Mouse (Mus musculus): ENCODE measurements at regions not wholly inside any gene's neighbourhood (a gene's known extent, or its start where the extent isn't known, plus 50 kb on each side); places are given as distances from the start of the nearest gene placed in this dataset.
A peak's percentile ranks its signal among the peaks of the same experiment; 100 is the strongest.

DNA sequence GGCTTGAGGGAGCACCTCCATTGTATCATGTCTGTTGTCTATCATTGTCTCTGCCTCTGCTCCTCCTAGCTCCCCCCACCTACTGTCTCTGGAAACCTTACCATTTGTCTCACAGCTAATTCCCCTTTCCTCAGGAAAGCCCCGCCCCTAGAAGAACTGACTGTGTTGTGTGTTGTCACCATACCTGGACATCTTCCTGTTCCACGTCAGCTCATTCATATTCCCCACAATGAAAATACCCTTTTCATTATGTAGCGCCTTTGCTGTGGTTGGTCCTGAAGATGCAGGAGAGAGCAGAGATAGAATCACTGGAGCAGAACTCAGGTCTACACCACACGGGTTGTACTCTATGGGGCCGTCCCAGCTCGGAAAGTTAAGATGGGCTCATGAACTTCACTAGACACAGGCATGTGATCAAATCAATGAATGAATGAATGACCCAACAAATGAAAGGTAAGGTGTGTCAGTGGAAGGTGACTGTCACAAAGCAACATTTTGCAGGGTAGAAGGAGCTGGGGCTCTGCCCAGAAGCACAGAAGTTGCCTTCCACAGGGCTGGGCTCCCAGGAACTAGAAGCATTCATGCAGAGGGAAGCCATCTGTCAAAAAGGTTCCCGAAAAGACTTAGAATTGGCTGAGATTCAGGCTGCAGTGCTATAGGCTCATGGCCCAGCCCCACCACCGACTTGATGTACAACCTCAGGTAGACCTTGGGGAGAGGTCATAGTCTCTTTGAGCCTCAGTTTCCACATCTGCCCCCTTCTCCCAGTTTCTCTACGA, 384.8 kb upstream of the Zmiz1 start:
- no peak for TF ChIP-seq CTCF (IDR thresholded peaks at IDR 0.05; ENCODE audit: borderline replicate concordance, extremely low read depth, insufficient read depth, insufficient read length)
- no peak for TF ChIP-seq POLR2A (IDR thresholded peaks at IDR 0.05; ENCODE audit: borderline replicate concordance, extremely low read depth, insufficient read depth, insufficient read length, poor library complexity, severe bottlenecking)
- DNase-seq (ENCODE audit: low read depth) = peak; percentile 81

- TF ChIP-seq CTCF (IDR thresholded peaks at IDR 0.05; ENCODE audit: borderline replicate concordance, extremely low read depth, insufficient read depth, insufficient read length) = no peak
- TF ChIP-seq POLR2A (IDR thresholded peaks at IDR 0.05; ENCODE audit: borderline replicate concordance, extremely low read depth, insufficient read depth, insufficient read length, poor library complexity, severe bottlenecking) = no peak
Measured at GRCm38 (mm10) chr14:25074891-25075290, 384.1 kb upstream of the Zmiz1 start.

GRCm38 (mm10) chr14:25080431-25080830, 378.6 kb upstream of the Zmiz1 start:
- no peak for TF ChIP-seq CTCF (IDR thresholded peaks at IDR 0.05; ENCODE audit: borderline replicate concordance, extremely low read depth, insufficient read depth, insufficient read length)
- no peak for TF ChIP-seq POLR2A (IDR thresholded peaks at IDR 0.05; ENCODE audit: borderline replicate concordance, extremely low read depth, insufficient read depth, insufficient read length, poor library complexity, severe bottlenecking)
- no peak for DNase-seq (ENCODE audit: low read depth)

More at GRCm38 (mm10) chr14:25074891-25075290, 384.1 kb upstream of the Zmiz1 start:
- no peak for DNase-seq (ENCODE audit: low read depth)

- no peak for DNase-seq (ENCODE audit: low read depth)
- TF ChIP-seq POLR2A (IDR thresholded peaks at IDR 0.05; ENCODE audit: borderline replicate concordance, extremely low read depth, insufficient read depth, insufficient read length, poor library complexity, severe bottlenecking) = no peak
- TF ChIP-seq CTCF (IDR thresholded peaks at IDR 0.05; ENCODE audit: borderline replicate concordance, extremely low read depth, insufficient read depth, insufficient read length) = no peak
Measured at GRCm38 (mm10) chr14:25083847-25084246, 375.1 kb upstream of the Zmiz1 start.

GRCm38 (mm10) chr14:25096786-25097185, 362.2 kb upstream of the Zmiz1 start:
- TF ChIP-seq POLR2A (IDR thresholded peaks at IDR 0.05; ENCODE audit: borderline replicate concordance, extremely low read depth, insufficient read depth, insufficient read length, poor library complexity, severe bottlenecking) = no peak
- TF ChIP-seq CTCF (IDR thresholded peaks at IDR 0.05; ENCODE audit: borderline replicate concordance, extremely low read depth, insufficient read depth, insufficient read length) = no peak
- DNase-seq (ENCODE audit: low read depth) = no peak

GRCm38 (mm10) chr14:25105391-25105790, 353.6 kb upstream of the Zmiz1 start:
- no peak for DNase-seq (ENCODE audit: low read depth)
- TF ChIP-seq CTCF (IDR thresholded peaks at IDR 0.05; ENCODE audit: borderline replicate concordance, extremely low read depth, insufficient read depth, insufficient read length) (no peak), POLR2A (IDR thresholded peaks at IDR 0.05; ENCODE audit: borderline replicate concordance, extremely low read depth, insufficient read depth, insufficient read length, poor library complexity, severe bottlenecking) (no peak)

- DNase-seq (ENCODE audit: low read depth) = no peak
- TF ChIP-seq POLR2A (IDR thresholded peaks at IDR 0.05; ENCODE audit: borderline replicate concordance, extremely low read depth, insufficient read depth, insufficient read length, poor library complexity, severe bottlenecking) (no peak), CTCF (IDR thresholded peaks at IDR 0.05; ENCODE audit: borderline replicate concordance, extremely low read depth, insufficient read depth, insufficient read length) (no peak)
Measured at GRCm38 (mm10) chr14:25106451-25106850, 352.5 kb upstream of the Zmiz1 start.

GRCm38 (mm10) chr14:25108101-25108652, 350.8 kb upstream of the Zmiz1 start:
- DNase-seq (ENCODE audit: low read depth) = peak; percentile 83
- TF ChIP-seq POLR2A (IDR thresholded peaks at IDR 0.05; ENCODE audit: borderline replicate concordance, extremely low read depth, insufficient read depth, insufficient read length, poor library complexity, severe bottlenecking) = no peak
- no peak for TF ChIP-seq CTCF (IDR thresholded peaks at IDR 0.05; ENCODE audit: borderline replicate concordance, extremely low read depth, insufficient read depth, insufficient read length)

DNA sequence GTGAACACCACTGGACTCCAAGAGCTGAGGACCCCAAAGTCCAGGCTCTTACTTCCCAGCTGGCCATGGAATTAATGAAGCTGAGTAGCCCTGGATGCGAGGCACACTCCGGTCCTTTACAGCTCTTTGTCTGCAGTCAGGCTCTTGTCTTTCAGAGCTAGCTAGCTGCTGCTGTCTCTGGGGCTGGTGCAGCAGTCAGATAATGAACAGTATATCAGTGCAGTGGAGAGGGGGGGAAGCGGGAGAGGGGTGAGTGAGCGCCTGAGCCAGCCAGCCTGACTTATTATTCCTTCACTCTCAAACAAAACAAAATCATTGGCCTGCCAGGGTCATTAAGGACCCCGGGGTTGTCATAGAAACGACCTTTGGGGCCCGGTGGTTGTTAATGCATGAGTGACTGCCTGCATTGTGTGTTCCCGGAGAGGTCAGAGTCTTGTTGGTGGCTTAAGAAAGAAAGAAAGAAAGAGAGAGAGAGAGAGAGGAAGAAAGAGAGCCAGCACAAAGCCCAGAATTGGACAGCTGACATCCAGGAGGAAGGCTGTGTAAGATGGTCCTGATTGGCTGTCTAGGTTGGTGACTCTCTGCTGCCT, 350.2 kb upstream of the Zmiz1 start:
- DNase-seq (ENCODE audit: low read depth) = peak; percentile 97
- TF ChIP-seq POLR2A (IDR thresholded peaks at IDR 0.05; ENCODE audit: borderline replicate concordance, extremely low read depth, insufficient read depth, insufficient read length, poor library complexity, severe bottlenecking) (peak; percentile 50; the same call in 1 of the 2 replicates), CTCF (IDR thresholded peaks at IDR 0.05; ENCODE audit: borderline replicate concordance, extremely low read depth, insufficient read depth, insufficient read length) (no peak)

- DNase-seq (ENCODE audit: low read depth) = no peak
- TF ChIP-seq POLR2A (IDR thresholded peaks at IDR 0.05; ENCODE audit: borderline replicate concordance, extremely low read depth, insufficient read depth, insufficient read length, poor library complexity, severe bottlenecking) (no peak), CTCF (IDR thresholded peaks at IDR 0.05; ENCODE audit: borderline replicate concordance, extremely low read depth, insufficient read depth, insufficient read length) (no peak)
Measured at GRCm38 (mm10) chr14:25109691-25110090, 349.3 kb upstream of the Zmiz1 start.

- no peak for DNase-seq (ENCODE audit: low read depth)
- TF ChIP-seq POLR2A (IDR thresholded peaks at IDR 0.05; ENCODE audit: borderline replicate concordance, extremely low read depth, insufficient read depth, insufficient read length, poor library complexity, severe bottlenecking) = no peak
- TF ChIP-seq CTCF (IDR thresholded peaks at IDR 0.05; ENCODE audit: borderline replicate concordance, extremely low read depth, insufficient read depth, insufficient read length) = no peak
Measured at GRCm38 (mm10) chr14:25112832-25113231, 346.2 kb upstream of the Zmiz1 start.

Measured in brain, embryonic 14.5 days (tissue).